Mouse (Mus musculus) neural tube, embryonic 13.5 days (tissue): ENCODE results near the gene Fam208a. TPM values are rescaled to one million over a fixed set of nuclear protein-coding genes. Genes with fewer than 3 reads are reported as not detected.

ENCODE experiments used
- ATAC-seq: fragments of 200-750 bp; cut with Nextera tagmentation; 2 replicates; pipeline ENCODE4 v1.8.0; 2017; ENCODE audit warnings: low read depth, mild to moderate bottlenecking, moderate TSS enrichment, moderate library complexity
- H3K27ac ChIP-seq: fragments of 300-500 bp; sonication (generic); replicated peaks from 2 replicates; pipeline ENCODE4 v1.5.1; 2015; ENCODE audit warnings: moderate library complexity, mild to moderate bottlenecking, inconsistent platforms
- H3K27me3 ChIP-seq: fragments of 300-500 bp; sonication (generic); 2 replicates; pipeline ENCODE4 v1.6.1; 2015; ENCODE audit warnings: mild to moderate bottlenecking, inconsistent platforms
- H3K36me3 ChIP-seq: fragments of 300-500 bp; sonication (generic); 2 replicates; pipeline ENCODE4 v1.6.1; 2015; ENCODE audit warnings: mild to moderate bottlenecking, inconsistent platforms
- H3K4me1 ChIP-seq: fragments of 300-500 bp; sonication (generic); replicated peaks from 2 replicates; pipeline ENCODE4 v1.6.1; 2015; ENCODE audit warnings: inconsistent platforms
- H3K4me2 ChIP-seq: fragments of 300-500 bp; sonication (generic); 2 replicates; pipeline ENCODE4 v1.6.1; 2015; ENCODE audit warnings: inconsistent platforms, mild to moderate bottlenecking, moderate library complexity
- H3K4me3 ChIP-seq: fragments of 300-500 bp; sonication (generic); 2 replicates; pipeline ENCODE4 v1.5.1; 2015; ENCODE audit warnings: mild to moderate bottlenecking, inconsistent platforms
- H3K9ac ChIP-seq: fragments of 300-500 bp; sonication (generic); 2 replicates; pipeline ENCODE4 v1.6.1; 2015; ENCODE audit warnings: moderate library complexity, mild to moderate bottlenecking, inconsistent platforms
- H3K9me3 ChIP-seq: fragments of 300-500 bp; sonication (generic); 2 replicates; pipeline ENCODE4 v1.6.1; 2016; ENCODE audit warnings: inconsistent platforms
- WGBS: fragments of 180-500 bp; shearing (Covaris S2); methylation state at CpG from one replicate; pipeline ENCODE4 v1.1.7; 2015; 5-methylcytosine and 5-hydroxymethylcytosine counted together
- polyA plus RNA-seq: library from polyadenylated mRNA; unstranded; fragments of >200 nt; fragmentation: Nextera tagmentation; extraction: Ambion mirVana; gene quantifications from 2 replicates; pipeline ENCODE4 v1.2.1, GENCODE M21; 2015

Gene Fam208a
- polyA plus RNA-seq, 1 experiment from 2014 or later: 18.4 TPM

GRCm38 (mm10) chr14:27400495-27400894 lies 28.1 kb upstream of the Fam208a start:
- Histone ChIP-seq H3K4me1 (0 out of 2 replicates have a peak, but pooled peaks cover 5% of the 10 kb centered on the region), H3K27me3 (no peaks in the 10 kb centered on the region), H3K4me2 (no peak overlapping the region), H3K9me3 (no peaks in the 10 kb centered on the region), H3K36me3 (no peaks in the 10 kb centered on the region), H3K9ac (no peak overlapping the region), H3K27ac (no peak overlapping the region), H3K4me3 (no peak overlapping the region)
- no peak for ATAC-seq
- 90% methylated on average over 6 of the region's 6 CpGs for WGBS

GRCm38 (mm10) chr14:27401717-27402278 lies 26.8 kb upstream of the Fam208a start:
- Histone ChIP-seq H3K4me1 (no peaks in the 10 kb centered on the region), H3K4me3 (no peak overlapping the region), H3K9me3 (no peaks in the 10 kb centered on the region), H3K27ac (no peak overlapping the region), H3K4me2 (no peak overlapping the region), H3K9ac (no peak overlapping the region), H3K36me3 (no peaks in the 10 kb centered on the region), H3K27me3 (no peaks in the 10 kb centered on the region)
- 92% methylated on average over 12 of the region's 12 CpGs for WGBS
- no peak for ATAC-seq

GRCm38 (mm10) chr14:27402332-27403250 lies 26.0 kb upstream of the Fam208a start:
- H3K4me1 ChIP-seq: no peaks in the 10 kb centered on the region
- 88% methylated on average over 10 of the region's 10 CpGs for WGBS

GRCm38 (mm10) chr14:27405452-27405851 lies 23.2 kb upstream of the Fam208a start:
- Histone ChIP-seq H3K9ac (no peak overlapping the region), H3K9me3 (peaks cover 6% of the 10 kb centered on the region; the same call in 1 of the 2 replicates), H3K4me1 (no peaks in the 10 kb centered on the region), H3K27me3 (no peaks in the 10 kb centered on the region), H3K36me3 (no peaks in the 10 kb centered on the region), H3K4me3 (no peak overlapping the region), H3K4me2 (no peak overlapping the region), H3K27ac (no peak overlapping the region)
- 90% methylated on average over 4 of the region's 4 CpGs for WGBS
- no peak for ATAC-seq

More at GRCm38 (mm10) chr14:27402332-27403250, 26.0 kb upstream of the Fam208a start:
- Histone ChIP-seq H3K9ac (no peak overlapping the region), H3K36me3 (no peaks in the 10 kb centered on the region), H3K4me2 (no peak overlapping the region), H3K27me3 (no peaks in the 10 kb centered on the region), H3K9me3 (no peaks in the 10 kb centered on the region), H3K4me3 (no peak overlapping the region), H3K27ac (no peak overlapping the region)
- no peak for ATAC-seq

- H3K9ac ChIP-seq: no peak overlapping the region
- no peak overlapping the region for H3K4me3 ChIP-seq
- no peaks in the 10 kb centered on the region for H3K27me3 ChIP-seq
- peaks cover 6% of the 10 kb centered on the region; the same call in 1 of the 2 replicates for H3K9me3 ChIP-seq
- H3K27ac ChIP-seq: no peak overlapping the region
- no peaks in the 10 kb centered on the region for H3K4me1 ChIP-seq
- H3K4me2 ChIP-seq: no peak overlapping the region
- ATAC-seq: no peak
- H3K36me3 ChIP-seq: no peaks in the 10 kb centered on the region
- WGBS: 98% methylated on average over 2 of the region's 2 CpGs
Observed at GRCm38 (mm10) chr14:27405947-27406346, 22.7 kb upstream of the Fam208a start.

- no peaks in the 10 kb centered on the region for H3K27me3 ChIP-seq
- no peak overlapping the region for H3K9ac ChIP-seq
- no peak overlapping the region for H3K4me3 ChIP-seq
- 89% methylated on average over 3 of the region's 3 CpGs for WGBS
- H3K27ac ChIP-seq: no peak overlapping the region
- peaks cover 6% of the 10 kb centered on the region; the same call in 1 of the 2 replicates for H3K9me3 ChIP-seq
- no peak overlapping the region for H3K4me2 ChIP-seq
- no peaks in the 10 kb centered on the region for H3K36me3 ChIP-seq
- no peaks in the 10 kb centered on the region for H3K4me1 ChIP-seq
- ATAC-seq: no peak
Observed at GRCm38 (mm10) chr14:27408240-27408639, 20.4 kb upstream of the Fam208a start.

GRCm38 (mm10) chr14:27409662-27410061 lies 19.0 kb upstream of the Fam208a start:
- H3K9ac ChIP-seq: no peak overlapping the region
- H3K4me3 ChIP-seq: no peak overlapping the region
- peaks cover 6% of the 10 kb centered on the region; the same call in 1 of the 2 replicates for H3K9me3 ChIP-seq
- no peak for ATAC-seq
- no peak overlapping the region for H3K27ac ChIP-seq
- no peaks in the 10 kb centered on the region for H3K36me3 ChIP-seq
- H3K4me1 ChIP-seq: no peaks in the 10 kb centered on the region
- H3K27me3 ChIP-seq: no peaks in the 10 kb centered on the region
- H3K4me2 ChIP-seq: no peak overlapping the region
- WGBS: 99% methylated on average over 3 of the region's 3 CpGs

GRCm38 (mm10) chr14:27411492-27411891 lies 17.1 kb upstream of the Fam208a start:
- whole genome bisulfite sequencing: 92% methylated on average over 7 of the region's 7 CpGs
- Histone ChIP-seq H3K36me3 (no peaks in the 10 kb centered on the region), H3K9ac (no peak overlapping the region), H3K4me2 (no peak overlapping the region), H3K27ac (no peak overlapping the region), H3K4me3 (no peak overlapping the region), H3K27me3 (no peaks in the 10 kb centered on the region), H3K9me3 (peaks cover 6% of the 10 kb centered on the region; the same call in 1 of the 2 replicates), H3K4me1 (no peaks in the 10 kb centered on the region)
- ATAC-seq: no peak

- 81% methylated on average over 8 of the region's 8 CpGs for WGBS
- Histone ChIP-seq H3K9me3 (peaks cover 6% of the 10 kb centered on the region; the same call in 1 of the 2 replicates), H3K4me2 (no peak overlapping the region), H3K36me3 (no peaks in the 10 kb centered on the region), H3K27ac (no peak overlapping the region), H3K27me3 (no peaks in the 10 kb centered on the region), H3K9ac (no peak overlapping the region), H3K4me3 (no peak overlapping the region), H3K4me1 (no peaks in the 10 kb centered on the region)
- no peak for ATAC-seq
Observed at GRCm38 (mm10) chr14:27412699-27413098, 15.9 kb upstream of the Fam208a start.

GRCm38 (mm10) chr14:27413961-27414360 lies 14.7 kb upstream of the Fam208a start:
- ATAC-seq: no peak
- 52% methylated on average over 4 of the region's 4 CpGs for WGBS
- peaks cover 6% of the 10 kb centered on the region; the same call in 1 of the 2 replicates for H3K9me3 ChIP-seq

GRCm38 (mm10) chr14:27420816-27421215 lies 7.8 kb upstream of the Fam208a start:
- no peak overlapping the region for H3K27ac ChIP-seq
- no peaks in the 10 kb centered on the region; the same call in 1 of the 2 replicates for H3K9me3 ChIP-seq
- no peak overlapping the region for H3K4me2 ChIP-seq
- H3K4me1 ChIP-seq: no peaks in the 10 kb centered on the region
- no peaks in the 10 kb centered on the region for H3K27me3 ChIP-seq
- H3K36me3 ChIP-seq: no peaks in the 10 kb centered on the region
- no peak overlapping the region for H3K9ac ChIP-seq
- no peak for ATAC-seq
- WGBS: 75% methylated on average over 3 of the region's 3 CpGs
- H3K4me3 ChIP-seq: no peak overlapping the region

More at GRCm38 (mm10) chr14:27413961-27414360, 14.7 kb upstream of the Fam208a start:
- Histone ChIP-seq H3K36me3 (no peaks in the 10 kb centered on the region), H3K4me1 (no peaks in the 10 kb centered on the region), H3K27me3 (no peaks in the 10 kb centered on the region), H3K27ac (no peak overlapping the region), H3K9ac (no peak overlapping the region), H3K4me3 (no peak overlapping the region), H3K4me2 (no peak overlapping the region)

- H3K4me1 ChIP-seq: no peaks in the 10 kb centered on the region
Observed at GRCm38 (mm10) chr14:27422301-27422700, 6.3 kb upstream of the Fam208a start.

More at GRCm38 (mm10) chr14:27422301-27422700, 6.3 kb upstream of the Fam208a start:
- Histone ChIP-seq H3K36me3 (no peaks in the 10 kb centered on the region), H3K4me3 (no peak overlapping the region), H3K9ac (no peak overlapping the region), H3K27me3 (no peaks in the 10 kb centered on the region), H3K27ac (no peak overlapping the region), H3K4me2 (no peak overlapping the region), H3K9me3 (no peaks in the 10 kb centered on the region; the same call in 1 of the 2 replicates)
- 92% methylated on average over 1 of the region's 1 CpGs for WGBS
- ATAC-seq: no peak
